Mouse (Mus musculus) brain, embryonic 14.5 days (tissue): ENCODE data around the gene Lingo3. TPM values are rescaled to one million over a fixed set of nuclear protein-coding genes. Genes with fewer than 3 reads are reported as not detected.
"Not testable (repeated sequence)": the region's sequence is repeated elsewhere in the genome, so short reads cannot be mapped to it uniquely, and the experiment has no call there.

Experiments used
- DNase-seq: peaks from one replicate; pipeline ENCODE4 v3.0.0-alpha.2; 2011; ENCODE audit warnings: low read depth
- CTCF ChIP-seq: fragments of 200-500 bp; IDR thresholded peaks from 2 replicates; pipeline ENCODE4 v1.5.1; 2012; ENCODE audit warnings: inconsistent platforms, mild to moderate bottlenecking, moderate library complexity, borderline replicate concordance; ENCODE audit not compliant: insufficient read depth, insufficient read length; ENCODE audit errors: extremely low read depth
- POLR2A ChIP-seq: fragments of 200-500 bp; IDR thresholded peaks from 2 replicates; pipeline ENCODE4 v1.6.1; 2012; ENCODE audit warnings: mild to moderate bottlenecking, inconsistent platforms, borderline replicate concordance; ENCODE audit not compliant: poor library complexity, insufficient read depth, insufficient read length, severe bottlenecking; ENCODE audit errors: extremely low read depth
- polyA plus RNA-seq: library from polyadenylated mRNA; depleted of rRNA; stranded (reverse); fragments of >200 nt; gene quantifications from 2 replicates; pipeline ENCODE4 v1.2.3, GENCODE M21; 2012

Gene Lingo3
- polyA plus RNA-seq, 1 experiment: 7.7 TPM

DNA sequence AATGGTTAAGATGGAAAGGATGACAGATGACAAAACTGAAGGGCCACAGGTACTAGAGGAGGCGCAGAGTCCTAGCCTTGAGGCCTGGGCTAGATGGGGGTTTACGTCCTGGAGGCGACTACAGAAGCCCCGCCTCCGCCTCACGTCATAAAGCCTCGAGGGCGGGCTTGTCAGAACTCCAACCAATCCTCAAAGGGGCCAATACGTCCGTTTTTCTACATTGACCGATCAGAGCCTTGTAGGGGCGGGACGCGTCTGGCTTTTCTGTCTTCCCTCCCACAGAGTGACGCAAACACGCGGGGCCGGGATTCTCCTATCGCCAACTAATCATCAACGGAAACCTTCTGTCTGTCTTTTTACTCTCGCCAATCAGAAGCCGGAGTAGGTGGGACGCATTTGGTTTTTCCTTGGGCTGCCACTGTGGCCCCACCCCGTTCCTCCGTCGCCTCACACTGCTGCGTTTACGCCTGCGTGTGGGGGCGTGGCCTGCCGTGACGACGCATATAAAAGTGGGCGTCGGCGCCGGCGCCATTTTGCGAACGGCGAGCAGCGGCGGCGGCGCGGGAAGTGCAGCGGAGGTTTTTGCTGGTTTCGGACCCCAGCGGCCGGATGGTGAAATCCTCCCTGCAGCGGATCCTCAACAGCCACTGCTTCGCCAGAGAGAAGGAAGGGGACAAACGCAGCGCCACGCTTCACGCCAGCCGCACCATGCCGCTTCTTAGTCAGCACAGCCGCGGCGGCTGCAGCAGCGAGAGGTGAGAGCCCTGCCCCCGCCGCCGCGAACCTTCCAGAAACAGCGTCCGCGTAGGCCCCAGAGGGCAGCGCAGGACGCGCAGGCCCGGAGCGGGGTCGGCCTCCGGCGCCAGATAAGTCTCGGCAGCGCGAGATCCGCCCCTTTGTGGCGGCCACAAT, 17.4 kb downstream of the Lingo3 start, which contains the start of gene Oaz1:
Gene Oaz1 (plus strand): TSS at position 506 of the 912 bp plus-strand sequence.
- TF ChIP-seq CTCF (no peak), POLR2A (peak; percentile 77)
- DNase-seq: peak; percentile 100

DNA sequence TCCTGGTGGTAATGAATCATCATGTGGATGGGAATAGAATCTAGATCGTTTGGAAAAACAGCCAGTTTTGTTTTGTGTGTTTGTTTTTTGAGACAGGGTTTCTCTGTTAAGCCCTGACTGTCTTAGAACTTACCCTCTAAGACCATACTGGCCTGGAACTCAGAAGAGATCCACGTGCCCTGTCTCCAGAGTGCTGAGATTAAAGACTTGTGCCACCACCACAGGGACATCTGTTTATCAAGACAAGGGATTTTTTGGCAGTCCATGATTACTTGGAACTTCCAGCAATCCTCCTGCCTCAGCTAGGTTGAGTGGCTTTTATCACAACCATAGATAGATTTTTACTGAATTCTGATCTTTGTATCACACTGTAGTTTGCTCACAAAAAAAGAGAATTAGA, 19.0 kb downstream of the Lingo3 start:
- no peak for DNase-seq
- TF ChIP-seq POLR2A: no peak

DNA sequence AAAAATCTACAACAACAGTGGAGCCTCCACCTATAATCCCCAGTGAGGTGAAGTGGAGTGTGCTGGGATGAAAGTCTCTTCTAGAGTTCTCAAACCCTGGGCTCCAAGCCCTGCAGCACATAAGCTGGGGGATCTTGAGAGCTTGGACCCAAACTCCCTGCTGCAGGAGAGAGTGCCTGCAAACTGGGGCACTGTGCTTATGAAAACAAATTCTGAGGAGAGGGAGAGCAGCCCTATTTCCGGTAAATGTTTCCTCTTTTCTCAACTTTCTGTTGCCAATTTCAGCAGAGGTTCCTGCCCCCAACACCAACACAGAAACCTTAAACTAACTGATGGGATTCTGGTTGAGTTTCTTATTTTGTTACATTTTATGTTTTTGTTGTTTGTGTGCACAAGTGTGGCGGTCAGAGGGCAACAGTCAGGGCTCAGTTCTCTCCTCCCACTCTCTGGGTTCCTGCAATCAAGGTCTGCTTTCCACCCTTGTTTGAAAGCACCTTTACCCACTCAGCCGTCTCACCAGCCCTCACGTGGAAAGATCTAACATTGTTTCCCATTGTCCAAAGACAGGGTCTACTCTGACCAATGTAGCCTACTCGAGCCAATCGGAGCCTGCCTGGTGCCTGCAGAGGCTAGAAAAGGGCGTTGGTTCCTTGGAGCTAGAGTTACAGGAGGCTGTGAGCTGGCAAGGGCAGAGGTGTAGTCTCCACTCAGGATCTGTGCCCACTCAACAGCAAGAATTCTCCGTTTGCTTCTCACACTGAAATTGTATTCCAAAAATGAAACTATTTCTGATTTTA, 19.8 kb downstream of the Lingo3 start:
- no peak for DNase-seq
- TF ChIP-seq POLR2A (no peak), CTCF (no peak)

DNA sequence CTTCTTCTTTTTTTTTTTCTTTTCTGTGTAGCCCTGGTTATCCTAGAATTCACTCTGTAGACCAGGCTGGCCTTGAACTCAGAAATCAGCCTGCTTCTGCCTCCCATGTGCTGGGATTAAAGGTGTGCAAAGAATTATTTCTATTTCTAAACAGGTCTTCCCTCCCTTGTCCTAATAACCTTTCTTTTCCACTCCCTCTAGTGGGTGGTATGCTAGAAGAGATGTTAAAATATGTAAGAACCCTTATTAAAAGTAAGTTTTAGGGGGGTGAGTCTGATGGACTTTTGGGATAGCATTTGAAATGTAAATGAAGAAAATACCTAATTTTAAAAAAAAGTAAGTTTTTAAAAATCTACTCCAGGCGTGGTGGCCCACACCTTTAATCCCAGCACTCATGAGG, 20.5 kb downstream of the Lingo3 start:
- TF ChIP-seq CTCF (no peak), POLR2A (no peak)
- no peak for DNase-seq

DNA sequence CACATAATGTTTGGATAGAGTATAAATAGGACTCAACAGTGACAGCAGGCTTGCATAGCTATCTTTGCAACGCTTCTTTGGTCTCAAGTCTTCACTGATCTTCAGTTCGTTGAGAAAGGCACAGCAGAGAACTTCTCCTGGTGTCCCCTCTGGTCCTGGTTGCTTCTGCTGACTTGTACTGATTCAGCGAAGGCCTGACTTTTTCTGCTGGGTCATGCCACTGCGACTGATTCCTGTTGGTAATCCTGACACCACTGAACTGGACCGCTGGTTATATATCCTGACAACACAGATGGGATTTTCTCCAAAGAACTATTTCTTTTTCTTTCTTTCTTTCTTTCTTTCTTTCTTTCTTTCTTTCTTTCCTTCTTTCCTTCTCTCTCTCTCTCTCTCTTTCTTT, 21.3 kb downstream of the Lingo3 start:
- no peak for TF ChIP-seq POLR2A
- no peak for TF ChIP-seq CTCF
- no peak for DNase-seq

DNA sequence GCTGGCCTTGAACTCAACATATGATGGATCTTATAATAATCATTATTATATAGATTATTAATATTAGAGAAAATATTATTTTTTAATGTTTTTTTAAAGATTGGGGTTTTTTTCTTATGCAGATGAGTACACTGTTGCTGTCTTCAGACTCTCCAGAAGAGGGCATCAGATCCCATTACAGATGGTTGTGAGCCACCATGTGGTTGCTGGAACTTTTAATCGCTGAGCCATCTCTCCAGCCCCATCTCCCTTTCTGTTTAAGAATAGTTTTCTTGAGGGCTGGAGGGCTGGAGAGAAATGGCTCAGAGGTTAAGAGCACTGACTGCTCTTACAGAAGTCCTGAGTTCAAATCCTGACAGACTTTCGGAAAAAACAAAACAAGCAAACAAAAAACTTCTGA, 21.8 kb downstream of the Lingo3 start:
- TF ChIP-seq CTCF (peak; percentile 54; the same call in 1 of the 2 replicates), POLR2A (no peak)
- DNase-seq: peak; percentile 31

DNA sequence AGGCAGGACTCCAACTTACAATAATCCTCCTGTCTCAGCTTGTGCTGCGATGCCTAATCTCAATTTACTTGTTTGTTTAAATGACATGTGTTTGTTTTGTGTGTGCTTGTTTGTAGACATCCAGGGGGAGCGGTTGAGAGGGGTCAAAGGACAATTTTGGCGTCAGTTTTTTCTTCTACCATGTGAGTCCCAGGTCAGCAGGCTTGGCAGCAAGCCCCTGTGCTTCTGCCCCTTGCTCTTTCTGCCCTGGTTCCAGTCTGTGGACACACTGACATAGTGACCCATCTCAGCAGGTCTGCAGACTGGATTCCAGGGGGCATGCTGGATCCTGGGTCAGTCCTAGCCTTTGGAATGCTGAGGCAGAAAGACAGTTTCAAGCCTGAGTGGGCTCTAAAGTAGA, 24.4 kb downstream of the Lingo3 start:
- TF ChIP-seq POLR2A (no peak), CTCF (no peak)
- DNase-seq: no peak

DNA sequence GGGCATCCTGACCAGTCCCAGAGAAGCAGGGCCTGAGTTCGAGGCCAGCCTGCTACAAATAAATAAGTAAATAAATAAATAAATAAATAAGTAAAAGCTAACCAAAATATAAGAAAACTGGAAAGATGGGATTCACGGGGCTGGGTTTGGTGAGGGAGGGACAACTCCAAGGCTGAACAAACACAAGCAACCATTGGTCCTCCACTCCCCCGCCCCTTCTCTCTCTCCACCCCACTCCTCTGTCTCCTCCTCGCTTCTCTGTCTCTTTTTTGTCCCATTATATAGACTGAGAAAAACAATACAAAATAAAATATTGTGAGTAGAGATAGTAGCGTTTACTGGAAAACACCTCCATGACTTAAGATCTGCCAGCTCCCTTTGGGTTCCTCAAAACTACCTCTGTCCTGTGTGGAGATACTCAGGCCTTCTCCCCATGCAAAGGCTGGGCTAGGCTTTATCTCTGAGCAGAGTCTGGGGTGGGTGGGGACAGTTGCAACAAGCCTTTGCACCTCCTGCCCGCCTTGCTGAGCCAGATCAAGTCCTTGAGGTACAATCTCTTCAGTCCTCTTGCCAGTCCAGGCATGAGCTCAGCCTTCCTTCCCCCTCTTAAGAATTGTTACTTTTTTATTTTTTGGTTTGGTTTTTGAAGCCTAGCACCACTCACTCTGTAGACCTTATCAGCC, 25.1 kb downstream of the Lingo3 start:
- no peak for TF ChIP-seq CTCF
- no peak for TF ChIP-seq POLR2A
- DNase-seq: no peak

DNA sequence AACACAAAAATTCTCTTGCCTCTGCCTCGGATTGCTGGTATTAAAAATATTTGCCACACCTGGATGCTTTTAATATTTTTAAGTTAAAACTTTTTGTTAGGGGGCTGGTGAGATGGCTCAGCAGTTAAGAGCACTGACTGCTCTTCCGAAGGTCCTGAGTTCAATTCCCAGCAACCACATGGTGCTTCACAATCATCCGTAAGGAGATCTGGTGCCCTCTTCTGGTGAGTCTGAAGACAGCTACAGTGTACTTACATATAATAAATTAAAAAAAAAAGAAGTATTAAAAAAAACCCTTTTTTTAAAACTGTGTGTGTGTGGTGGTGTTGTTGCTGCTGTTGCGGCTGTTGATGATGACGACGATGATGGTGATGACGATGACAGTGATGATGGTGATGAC, 25.9 kb downstream of the Lingo3 start:
- DNase-seq: not testable (repeated sequence)

DNA sequence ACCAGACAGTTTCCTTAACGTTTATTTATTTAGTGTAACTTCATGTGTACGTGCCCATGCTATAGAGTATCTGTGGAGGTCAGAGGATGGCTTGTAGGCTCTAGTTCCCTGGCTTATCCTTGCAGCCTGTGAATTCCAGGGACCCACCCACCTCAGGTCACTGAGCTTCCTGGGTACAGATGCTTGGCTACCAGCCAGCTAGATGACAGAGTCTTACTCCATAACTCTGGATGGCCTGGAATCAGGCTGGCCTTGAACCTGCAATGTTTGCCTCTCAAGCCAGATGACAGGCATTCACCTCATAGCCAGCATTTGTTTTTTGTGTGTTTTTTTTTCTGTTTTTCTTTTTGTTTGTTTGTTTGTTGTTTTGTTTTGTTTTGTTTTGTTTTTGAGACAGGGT, 26.7 kb downstream of the Lingo3 start:
- TF ChIP-seq CTCF (no peak), POLR2A (no peak)
- DNase-seq: no peak

DNA sequence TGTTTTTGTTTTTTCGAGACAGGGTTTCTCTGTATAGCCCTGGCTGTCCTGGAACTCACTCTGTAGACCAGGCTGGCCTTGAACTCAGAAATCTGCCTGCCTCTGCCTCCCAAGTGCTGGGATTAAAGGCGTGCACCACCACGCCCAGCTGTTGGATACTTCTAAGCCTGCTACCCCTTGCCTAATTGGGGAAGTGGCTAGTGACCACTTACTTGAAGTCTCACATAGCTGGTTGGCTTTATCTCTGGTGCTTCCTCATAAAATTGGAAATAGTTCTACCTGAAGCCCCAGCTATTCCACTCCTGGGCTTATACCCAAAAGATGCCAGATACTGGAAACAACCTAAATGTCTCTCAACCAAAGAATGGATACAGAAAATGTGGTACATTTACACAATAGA, 27.5 kb downstream of the Lingo3 start:
- not testable (repeated sequence) for DNase-seq
